Mouse (Mus musculus) splenic B cell, adult 2 months (primary cell): ENCODE results near the gene Col4a6.
A peak's percentile ranks its signal among the peaks of the same experiment; 100 is the strongest.

Experiments used
- DNase-seq: peaks from one replicate; pipeline ENCODE4 v3.0.0-alpha.2; 2011; ENCODE audit warnings: low read depth, low spot score
- H3K27me3 ChIP-seq: 2 replicates; pipeline ENCODE4 v1.6.1; 2012; ENCODE audit warnings: mild to moderate bottlenecking, low read length, moderate library complexity, mixed read lengths; ENCODE audit not compliant: control insufficient read depth, poor library complexity, insufficient read depth, severe bottlenecking
- H3K36me3 ChIP-seq: 2 replicates; pipeline ENCODE4 v1.6.1; 2012; ENCODE audit warnings: mild to moderate bottlenecking, low read length, moderate library complexity, mixed read lengths; ENCODE audit not compliant: control insufficient read depth, poor library complexity, insufficient read depth, severe bottlenecking

Gene Col4a6

GRCm38 (mm10) chrX:141341417-141341816 is 132.5 kb downstream of the Col4a6 start:
- H3K27me3 ChIP-seq, result no peaks in the 10 kb centered on the region
- DNase-seq, result no peak
- H3K36me3 ChIP-seq, result no peaks in the 10 kb centered on the region

- no peaks in the 10 kb centered on the region for H3K36me3 ChIP-seq
- H3K27me3 ChIP-seq, result no peaks in the 10 kb centered on the region
- no peak for DNase-seq
These were observed 145.8 kb downstream of the Col4a6 start for GRCm38 (mm10) chrX:141328044-141328443.

GRCm38 (mm10) chrX:141324201-141324600 is 149.7 kb downstream of the Col4a6 start:
- Histone ChIP-seq H3K27me3 (no peaks in the 10 kb centered on the region), H3K36me3 (no peaks in the 10 kb centered on the region)
- no peak for DNase-seq

GRCm38 (mm10) chrX:141316217-141316616 is 157.7 kb downstream of the Col4a6 start:
- DNase-seq, result no peak
- Histone ChIP-seq H3K27me3 (no peaks in the 10 kb centered on the region), H3K36me3 (no peaks in the 10 kb centered on the region)

- Histone ChIP-seq H3K36me3 (no peaks in the 10 kb centered on the region), H3K27me3 (no peaks in the 10 kb centered on the region)
- no peak for DNase-seq
These were observed 158.1 kb downstream of the Col4a6 start for GRCm38 (mm10) chrX:141315795-141316194.

GRCm38 (mm10) chrX:141292702-141293462 is 181.0 kb downstream of the Col4a6 start:
- DNase-seq, result no peak
- H3K36me3 ChIP-seq, result no peaks in the 10 kb centered on the region
- no peaks in the 10 kb centered on the region for H3K27me3 ChIP-seq

GRCm38 (mm10) chrX:141276397-141276796 is 197.5 kb downstream of the Col4a6 start:
- no peaks in the 10 kb centered on the region for H3K36me3 ChIP-seq
- DNase-seq, result no peak
- H3K27me3 ChIP-seq, result no peaks in the 10 kb centered on the region

- H3K36me3 ChIP-seq, result no peaks in the 10 kb centered on the region
- no peaks in the 10 kb centered on the region for H3K27me3 ChIP-seq
- no peak for DNase-seq
These were observed 207.9 kb downstream of the Col4a6 start for GRCm38 (mm10) chrX:141265986-141266385.

GRCm38 (mm10) chrX:141249636-141250035 is 224.2 kb downstream of the Col4a6 start:
- Histone ChIP-seq H3K27me3 (no peaks in the 10 kb centered on the region), H3K36me3 (no peaks in the 10 kb centered on the region)
- no peak for DNase-seq

- Histone ChIP-seq H3K27me3 (no peaks in the 10 kb centered on the region), H3K36me3 (no peaks in the 10 kb centered on the region)
- DNase-seq, result no peak
These were observed 237.1 kb downstream of the Col4a6 start for GRCm38 (mm10) chrX:141236564-141237333.

- no peaks in the 10 kb centered on the region for H3K27me3 ChIP-seq
- no peak for DNase-seq
- H3K36me3 ChIP-seq, result no peaks in the 10 kb centered on the region
These were observed 245.7 kb downstream of the Col4a6 start for GRCm38 (mm10) chrX:141228169-141228568.

GRCm38 (mm10) chrX:141212802-141213201 is 261.1 kb downstream of the Col4a6 start:
- H3K36me3 ChIP-seq, result no peaks in the 10 kb centered on the region
- no peaks in the 10 kb centered on the region; the same call in 1 of the 2 replicates for H3K27me3 ChIP-seq
- DNase-seq, result no peak

- Histone ChIP-seq H3K27me3 (no peaks in the 10 kb centered on the region), H3K36me3 (no peaks in the 10 kb centered on the region)
- no peak for DNase-seq
These were observed 274.9 kb downstream of the Col4a6 start for GRCm38 (mm10) chrX:141198993-141199392.

- H3K36me3 ChIP-seq, result no peaks in the 10 kb centered on the region
- DNase-seq, result no peak
These were observed 278.8 kb downstream of the Col4a6 start for GRCm38 (mm10) chrX:141195036-141195435.

GRCm38 (mm10) chrX:141175353-141175752 is 298.5 kb downstream of the Col4a6 start:
- DNase-seq, result peak; percentile 4
- Histone ChIP-seq H3K27me3 (no peaks in the 10 kb centered on the region), H3K36me3 (no peaks in the 10 kb centered on the region)

More at GRCm38 (mm10) chrX:141195036-141195435, 278.8 kb downstream of the Col4a6 start:
- no peaks in the 10 kb centered on the region for H3K27me3 ChIP-seq
